Mouse (Mus musculus) bone marrow, adult 2 months (tissue): Measurements from ENCODE around the gene Terb1. TPM values are rescaled to one million over a fixed set of nuclear protein-coding genes. Genes with fewer than 3 reads are reported as not detected.

Experiments
- H3K27ac ChIP-seq: fragments of 200-500 bp; 2 replicates; pipeline ENCODE4 v1.5.1; 2012; ENCODE audit warnings: low read depth, mild to moderate bottlenecking, control low read depth, inconsistent platforms, low read length; ENCODE audit not compliant: control insufficient read depth, poor library complexity, insufficient read depth
- H3K4me1 ChIP-seq: fragments of 200-500 bp; 2 replicates; pipeline ENCODE4 v1.6.1; 2011; ENCODE audit warnings: low read length; ENCODE audit not compliant: control insufficient read depth, insufficient read depth
- H3K4me3 ChIP-seq: fragments of 200-500 bp; replicated peaks from 2 replicates; pipeline ENCODE3; 2011; ENCODE audit warnings: mild to moderate bottlenecking, low read depth, low read length, control low read depth; ENCODE audit not compliant: control insufficient read depth
- CTCF ChIP-seq: fragments of 200-500 bp; IDR thresholded peaks from 2 replicates; pipeline ENCODE4 v1.5.1; 2011; ENCODE audit warnings: low read length, control low read depth; ENCODE audit not compliant: control insufficient read depth, insufficient read depth
- POLR2A ChIP-seq: fragments of 200-500 bp; IDR thresholded peaks from 2 replicates; pipeline ENCODE4 v1.6.1; 2011; ENCODE audit warnings: low read depth, mild to moderate bottlenecking, control low read depth, low read length, borderline replicate concordance; ENCODE audit not compliant: control insufficient read depth
- WGBS: fragments of 180-500 bp; shearing (Covaris S2); methylation state at CpG from one replicate; pipeline ENCODE4 v1.1.7; 2018; 5-methylcytosine and 5-hydroxymethylcytosine counted together
- polyA plus RNA-seq: library from polyadenylated mRNA; stranded (reverse); fragments of >200 nt; gene quantifications from 2 replicates; pipeline ENCODE4 v1.2.4, GENCODE M21; 2011; ENCODE audit warnings: low replicate concordance; ENCODE audit not compliant: missing spikeins, insufficient read depth, insufficient read length

Gene Terb1
- polyA plus RNA-seq, 1 experiment, result not detected

GRCm38 (mm10) chr8:104403596-104403995 is 106.1 kb downstream of the Terb1 start:
- H3K27ac ChIP-seq, result no peak overlapping the region
- 72% methylated on average over 3 of the region's 3 CpGs for WGBS
- H3K4me3 ChIP-seq, result no peak overlapping the region
- TF ChIP-seq CTCF, result peak; percentile 47
- TF ChIP-seq POLR2A, result no peak
- no peaks in the 10 kb centered on the region for H3K4me1 ChIP-seq

Other genes with a start within 250 kb of the Terb1 start
- gene Cmtm2a, start 216.7 kb downstream of the Terb1 start, polyA plus RNA-seq, result not detected in 2 replicates
- gene Gm45711, start 199.8 kb downstream of the Terb1 start, polyA plus RNA-seq, result not detected in 2 replicates
- gene Cmtm1, start 199.8 kb downstream of the Terb1 start, polyA plus RNA-seq, result 2.2 TPM in 1 of 2 replicates, not detected in the other
- gene Gm11020, start 188.3 kb downstream of the Terb1 start, polyA plus RNA-seq, result not detected in 2 replicates
- gene Cmtm2b, start 187.7 kb downstream of the Terb1 start, polyA plus RNA-seq, result not detected in 2 replicates
- gene Cmtm3, start 170.5 kb downstream of the Terb1 start, polyA plus RNA-seq, result 21.4 and 22.8 TPM in 2 replicates
- gene Cmtm4, start 114.1 kb downstream of the Terb1 start, polyA plus RNA-seq, result 0.50 and 2.4 TPM in 2 replicates
- gene Dync1li2, start 66.9 kb downstream of the Terb1 start, polyA plus RNA-seq, result 25.4 and 28.5 TPM in 2 replicates
- gene Nae1, start 24.7 kb upstream of the Terb1 start, polyA plus RNA-seq, result 20.9 and 36.7 TPM in 2 replicates
- gene Car7, start 24.8 kb upstream of the Terb1 start, polyA plus RNA-seq, result 0.90 and 1.4 TPM in 2 replicates
- gene Pdp2, start 81.5 kb upstream of the Terb1 start, polyA plus RNA-seq, result 2.5 and 2.6 TPM in 2 replicates
- gene Cdh16, start 114.5 kb upstream of the Terb1 start, polyA plus RNA-seq, result 4.0 TPM in 1 of 2 replicates, not detected in the other
- gene Rrad, start 121.4 kb upstream of the Terb1 start, polyA plus RNA-seq, result 1.0 and 1.4 TPM in 2 replicates
- 22.9 and 32.5 TPM in 2 replicates for gene Ciao2b, start 132.1 kb upstream of the Terb1 start, polyA plus RNA-seq
- gene Ces2a, start 224.1 kb upstream of the Terb1 start, polyA plus RNA-seq, result 1.3 and 2.5 TPM in 2 replicates